Comparison of ENCODE assay signal across 8 mouse cellular contexts in genomic region chr10:77417240-77418102, GRCm38 (mm10). TPM values are rescaled to one million over a fixed set of nuclear protein-coding genes. Genes with fewer than 3 reads are reported as not detected.
DNase-seq lines count a peak whose midpoint lies in the region; ATAC-seq and TF ChIP-seq lines count a peak whose summit lies in the region.

No protein-coding gene starts in this region.

- H3K4me1 ChIP-seq in heart, embryonic 14.5 days (ENCODE audit: control insufficient read depth in 2 of 2, insufficient read depth in 2 of 2, low read length in 2 of 2) = peaks cover 19 to 28% of the 10 kb centered on the region in 2 experiments
- H3K4me1 ChIP-seq in limb, embryonic 15.5 days = peaks cover 24% of the 10 kb centered on the region
- H3K4me1 ChIP-seq in neural tube, embryonic 11.5 days (ENCODE audit: control insufficient read depth, insufficient read depth, low read length) = peaks cover 14% of the 10 kb centered on the region

- POLR2A ChIA-PET in Patski (lab: Charles Lee) = interaction anchor here (0.8 to 1.5 kb wide), 5 partner anchors 26 to 90 kb away, joined by 3 to 6 read pairs (median 3); no protein-coding TSS in a partner anchor

- peak overlapping the region; percentile 86 for H3K9ac ChIP-seq in heart, embryonic 14.5 days (ENCODE audit: low read length)
- H3K9ac ChIP-seq in limb, embryonic 15.5 days = peak overlapping the region; percentile 69
- peak overlapping the region; percentile 73 for H3K9ac ChIP-seq in neural tube, embryonic 11.5 days (ENCODE audit: low read length)

- peak overlapping the region; percentile 60 for H3K4me3 ChIP-seq in layer of hippocampus, adult 2 months
- peak overlapping the region; percentile 77 to 87 for H3K4me3 ChIP-seq in heart, embryonic 14.5 days (ENCODE audit: control insufficient read depth in 1 of 2, insufficient read depth in 1 of 2, low read depth in 1 of 2, low read length in 2 of 2)
- H3K4me3 ChIP-seq in limb, embryonic 15.5 days = peak overlapping the region; percentile 83
- peak overlapping the region; percentile 81 for H3K4me3 ChIP-seq in neural tube, embryonic 11.5 days (ENCODE audit: low read depth, low read length)

- no peak for DNase-seq in layer of hippocampus, adult 2 months (ENCODE audit: low spot score in 2 of 2)
- DNase-seq in layer of hippocampus, adult 8-10 months (ENCODE audit: low spot score in 2 of 2) = no peak
- DNase-seq in Patski (ENCODE audit: low read depth, low spot score) = no peak
- DNase-seq in embryo, embryonic 10.5 days (ENCODE audit: low spot score) = peak; percentile 37
- DNase-seq in neural tube, embryonic 11.5 days (ENCODE audit: low spot score) = peak; percentile 24

- H3K4me2 ChIP-seq in heart, embryonic 14.5 days (ENCODE audit: low read length) = peak overlapping the region; percentile 79
- peak overlapping the region; percentile 98 for H3K4me2 ChIP-seq in limb, embryonic 15.5 days
- peak overlapping the region; percentile 100 for H3K4me2 ChIP-seq in neural tube, embryonic 11.5 days (ENCODE audit: low read depth)

- in situ Hi-C loops in Patski (cut with MboI; ENCODE audit: low pct_unique_long_range_greater_than_20kb) = no loop called here

- WGBS in heart, embryonic 14.5 days = under 1% methylated on average over 56 of the region's 70 CpGs
- under 1% methylated on average over 45 of the region's 70 CpGs for WGBS in limb, embryonic 15.5 days
- WGBS in neural tube, embryonic 11.5 days = under 1% methylated on average over 57 of the region's 70 CpGs

- TF ChIP-seq CTCF in layer of hippocampus, adult 2 months (conservative IDR thresholded peaks at IDR 0.05) = no peak
- no peak for TF ChIP-seq CTCF in Patski (IDR thresholded peaks at IDR 0.05)

- peak; percentile 51 for ATAC-seq in Patski
- ATAC-seq in heart, embryonic 14.5 days (ENCODE audit: insufficient number of reproducible peaks, insufficient read depth, low FRiP score, low read depth) = peak; percentile 62
- peak; percentile 55 for ATAC-seq in limb, embryonic 15.5 days (ENCODE audit: insufficient number of reproducible peaks, low FRiP score, low TSS enrichment, low read depth)
- ATAC-seq in neural tube, embryonic 11.5 days (ENCODE audit: insufficient read depth, low FRiP score, low TSS enrichment) = peak; percentile 79
- ATAC-seq in monocyte, adult 5-6 weeks (replicated peaks; ENCODE audit: insufficient number of reproducible peaks, low FRiP score, low TSS enrichment, poor library complexity, severe bottlenecking) = no peak

- no peaks in the 10 kb centered on the region for H3K36me3 ChIP-seq in heart, embryonic 14.5 days (ENCODE audit: control insufficient read depth, insufficient read depth, low read length)
- H3K36me3 ChIP-seq in limb, embryonic 15.5 days = 0 out of 2 replicates have a peak, but pooled peaks cover 3% of the 10 kb centered on the region
- H3K36me3 ChIP-seq in neural tube, embryonic 11.5 days (ENCODE audit: control insufficient read depth, insufficient read depth, low read length) = no peaks in the 10 kb centered on the region

- CTCF ChIA-PET in Patski (lab: Charles Lee) = no interaction called here

- H3K27ac ChIP-seq in layer of hippocampus, adult 2 months = peak overlapping the region; percentile 88
- H3K27ac ChIP-seq in heart, embryonic 14.5 days (replicated peaks in 1 of 2; ENCODE audit: control insufficient read depth in 1 of 2, insufficient read depth in 1 of 2, low read depth in 2 of 2, low read length in 2 of 2) = peak overlapping the region in 1 of 2 experiments; percentile 58; a peak in 2 of 4 replicates
- no peak overlapping the region for H3K27ac ChIP-seq in limb, embryonic 15.5 days
- H3K27ac ChIP-seq in neural tube, embryonic 11.5 days (ENCODE audit: low read depth, low read length) = no peak overlapping the region

- no peaks in the 10 kb centered on the region for H3K27me3 ChIP-seq in Patski
- H3K27me3 ChIP-seq in heart, embryonic 14.5 days (ENCODE audit: control insufficient read depth, insufficient read depth, low read length) = 0 out of 2 replicates have a peak, but pooled peaks cover 3% of the 10 kb centered on the region
- H3K27me3 ChIP-seq in limb, embryonic 15.5 days = peaks cover 17% of the 10 kb centered on the region
- H3K27me3 ChIP-seq in neural tube, embryonic 11.5 days (ENCODE audit: control insufficient read depth, insufficient read depth, low read length) = peaks cover 11% of the 10 kb centered on the region; the same call in 1 of the 2 replicates

- H3K9me3 ChIP-seq in heart, embryonic 14.5 days (ENCODE audit: control insufficient read depth, low read length) = peaks cover 4% of the 10 kb centered on the region; the same call in 1 of the 2 replicates
- no peaks in the 10 kb centered on the region for H3K9me3 ChIP-seq in limb, embryonic 15.5 days
- no peaks in the 10 kb centered on the region for H3K9me3 ChIP-seq in neural tube, embryonic 11.5 days (ENCODE audit: control insufficient read depth, low read length)

RNA-seq across cellular contexts. Expression of gene Adarb1, which starts 0.6 kb away (rescaled TPM):
- total RNA-seq in layer of hippocampus, adult 2 months (2021) = 100 to 1,000 TPM; 110 to 120 TPM
- 100 to 1,000 TPM; 107 to 123 (median 114) TPM for total RNA-seq in layer of hippocampus, adult 8-10 months (2022)
- polyA plus RNA-seq in Patski (2021) = 12.4 TPM
- 13.4 and 15.4 TPM in 2 replicates for polyA plus RNA-seq in heart, embryonic 14.5 days (2014; fragmentation: Nextera tagmentation; extraction: Ambion mirVana)
- polyA plus RNA-seq in limb, embryonic 15.5 days (2015; fragmentation: Nextera tagmentation; extraction: Ambion mirVana) = 4.4 and 4.8 TPM in 2 replicates
- 5.1 and 5.2 TPM in 2 replicates for polyA plus RNA-seq in neural tube, embryonic 11.5 days (2014; fragmentation: Nextera tagmentation; extraction: Ambion mirVana)
- total RNA-seq in monocyte, adult 5-6 weeks (2017) = 0.11 to 1.6 TPM (median 0.38 TPM) in 3 replicates

Comparison
In these comparisons a context has a peak if more than half of its experiments do, and no peak if none do; other contexts are left out.
1. DNase-seq: peak in embryo, embryonic 10.5 days (single experiment) and neural tube, embryonic 11.5 days (single experiment); none in layer of hippocampus, adult 2 months (0 of 2), layer of hippocampus, adult 8-10 months (0 of 2) and Patski (single experiment).
2. Peak in every context shown above with its lines, with median percentiles within 50 percentile points of each other: H3K4me3 ChIP-seq, H3K4me2 ChIP-seq and H3K9ac ChIP-seq.